Mouse (Mus musculus): ENCODE results near the gene Gm10160.

Gene Gm10160

GRCm38 (mm10) chr7:81855694-81856093, at the start of gene Gm10160:
Gm10160 (minus strand) TSS chr7:81855794.
- in situ Hi-C loops (cut with MboI, MseI) = no loop called here

GRCm38 (mm10) chr7:81904926-81905325, 49.3 kb upstream of the Gm10160 start:
- in situ Hi-C loops (cut with MboI, MseI) = no loop called here

GRCm38 (mm10) chr7:81904094-81904493, 48.5 kb upstream of the Gm10160 start:
- in situ Hi-C loops (cut with MboI, MseI) = no loop called here

- in situ Hi-C loops (cut with MboI, MseI) = no loop called here
Measured at GRCm38 (mm10) chr7:81899361-81899760, 43.8 kb upstream of the Gm10160 start.

GRCm38 (mm10) chr7:81885128-81885527, 29.5 kb upstream of the Gm10160 start:
- in situ Hi-C loops (cut with MboI, MseI) = no loop called here

- in situ Hi-C loops (cut with MboI, MseI) = no loop called here
Measured at GRCm38 (mm10) chr7:81881600-81881999, 26.0 kb upstream of the Gm10160 start.

GRCm38 (mm10) chr7:81880797-81881196, 25.2 kb upstream of the Gm10160 start:
- in situ Hi-C loops (cut with MboI, MseI) = no loop called here

- in situ Hi-C loops (cut with MboI, MseI) = no loop called here
Measured at GRCm38 (mm10) chr7:81880286-81880685, 24.7 kb upstream of the Gm10160 start.

GRCm38 (mm10) chr7:81875372-81875771, 19.8 kb upstream of the Gm10160 start:
- in situ Hi-C loops (cut with MboI, MseI) = no loop called here

GRCm38 (mm10) chr7:81874636-81875035, 19.0 kb upstream of the Gm10160 start:
- in situ Hi-C loops (cut with MboI, MseI) = no loop called here

- in situ Hi-C loops (cut with MboI, MseI) = no loop called here
Measured at GRCm38 (mm10) chr7:81873807-81874206, 18.2 kb upstream of the Gm10160 start.

GRCm38 (mm10) chr7:81872493-81873013, 17.0 kb upstream of the Gm10160 start:
- in situ Hi-C loops (cut with MboI, MseI) = no loop called here

GRCm38 (mm10) chr7:81868158-81868557, 12.6 kb upstream of the Gm10160 start:
- in situ Hi-C loops (cut with MboI, MseI) = loop anchor here in 1 of 2 experiments (5.0 to 10.0 kb wide), 2 partner anchors 409 to 1757 kb away; no protein-coding TSS in a partner anchor

- in situ Hi-C loops (cut with MboI, MseI) = loop anchor here in 1 of 2 experiments (5.0 to 10.0 kb wide), 2 partner anchors 410 to 1757 kb away; no protein-coding TSS in a partner anchor
Measured at GRCm38 (mm10) chr7:81867231-81867930, 11.8 kb upstream of the Gm10160 start.

- in situ Hi-C loops (cut with MboI, MseI) = loop anchor here in 1 of 2 experiments (5.0 to 10.0 kb wide), 2 partner anchors 411 to 1759 kb away; no protein-coding TSS in a partner anchor
Measured at GRCm38 (mm10) chr7:81865937-81866336, 10.3 kb upstream of the Gm10160 start.

- in situ Hi-C loops (cut with MboI, MseI) = loop anchor here in 1 of 2 experiments (5.0 to 10.0 kb wide), 2 partner anchors 68 to 1760 kb away; partner anchors contain the start of gene Hdgfl3
Measured at GRCm38 (mm10) chr7:81864552-81864951, 9.0 kb upstream of the Gm10160 start.

- in situ Hi-C loops (cut with MboI, MseI) = loop anchor here in 1 of 2 experiments (5.0 to 10.0 kb wide), 2 partner anchors 69 to 1762 kb away; partner anchors contain the start of gene Hdgfl3
Measured at GRCm38 (mm10) chr7:81862587-81863583, 7.3 kb upstream of the Gm10160 start.

- in situ Hi-C loops (cut with MboI, MseI) = loop anchor here in 1 of 2 experiments (5.0 to 10.0 kb wide), 2 partner anchors 70 to 1763 kb away; partner anchors contain the start of gene Hdgfl3
Measured at GRCm38 (mm10) chr7:81861921-81862320, 6.3 kb upstream of the Gm10160 start.

GRCm38 (mm10) chr7:81861461-81861860, 5.9 kb upstream of the Gm10160 start:
- in situ Hi-C loops (cut with MboI, MseI) = loop anchor here in 1 of 2 experiments (5.0 to 10.0 kb wide), 2 partner anchors 71 to 1763 kb away; partner anchors contain the start of gene Hdgfl3

GRCm38 (mm10) chr7:81860996-81861395, 5.4 kb upstream of the Gm10160 start:
- in situ Hi-C loops (cut with MboI, MseI) = loop anchor here in 1 of 2 experiments (5.0 to 10.0 kb wide), 2 partner anchors 71 to 1764 kb away; partner anchors contain the start of gene Hdgfl3

GRCm38 (mm10) chr7:81860071-81860470, 4.5 kb upstream of the Gm10160 start:
- in situ Hi-C loops (cut with MboI, MseI) = loop anchor here in 1 of 2 experiments (5.0 to 10.0 kb wide), 2 partner anchors 72 to 1765 kb away; partner anchors contain the start of gene Hdgfl3
